Mouse (Mus musculus): ENCODE results near the gene Zcchc24. TPM values are rescaled to one million over a fixed set of nuclear protein-coding genes. Genes with fewer than 3 reads are reported as not detected.

Zcchc24 gene
- polyA plus RNA-seq, 1 experiment from 2014 or later: 14.2 TPM

DNA sequence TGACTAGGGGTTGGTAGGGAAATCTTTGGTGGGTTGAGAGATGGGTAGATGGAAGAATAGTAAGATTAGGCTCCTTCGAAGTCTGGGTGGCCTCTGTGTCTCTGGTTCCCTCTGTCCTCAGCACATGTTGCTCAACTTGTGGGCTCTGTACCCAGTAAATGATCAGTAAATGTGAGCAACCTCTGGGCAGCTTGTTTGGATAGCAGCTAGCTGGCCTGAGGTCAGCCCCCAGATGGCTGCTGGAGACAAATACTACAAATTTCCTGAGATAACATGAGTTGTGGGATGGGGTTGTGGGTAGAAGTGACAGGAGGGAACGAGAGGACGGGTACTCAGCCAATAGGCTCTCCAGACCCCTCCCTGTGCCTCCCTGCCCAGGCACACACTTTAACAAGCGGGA lies 4.2 kb upstream of the Zcchc24 start:
- no peak for ATAC-seq (ENCODE audit: low read depth)
- Histone ChIP-seq H3K36me3 (no peaks in the 10 kb centered on the region), H3K4me3 (no peak overlapping the region), H3K4me1 (replicated peaks) (peaks cover 22% of the 10 kb centered on the region), H3K27me3 (0 out of 2 replicates have a peak, but pooled peaks cover 4% of the 10 kb centered on the region), H3K9me3 (no peaks in the 10 kb centered on the region), H3K9ac (no peak overlapping the region), H3K27ac (replicated peaks) (no peak overlapping the region), H3K4me2 (no peak overlapping the region)
- WGBS: 61% methylated on average over 4 of the region's 4 CpGs

DNA sequence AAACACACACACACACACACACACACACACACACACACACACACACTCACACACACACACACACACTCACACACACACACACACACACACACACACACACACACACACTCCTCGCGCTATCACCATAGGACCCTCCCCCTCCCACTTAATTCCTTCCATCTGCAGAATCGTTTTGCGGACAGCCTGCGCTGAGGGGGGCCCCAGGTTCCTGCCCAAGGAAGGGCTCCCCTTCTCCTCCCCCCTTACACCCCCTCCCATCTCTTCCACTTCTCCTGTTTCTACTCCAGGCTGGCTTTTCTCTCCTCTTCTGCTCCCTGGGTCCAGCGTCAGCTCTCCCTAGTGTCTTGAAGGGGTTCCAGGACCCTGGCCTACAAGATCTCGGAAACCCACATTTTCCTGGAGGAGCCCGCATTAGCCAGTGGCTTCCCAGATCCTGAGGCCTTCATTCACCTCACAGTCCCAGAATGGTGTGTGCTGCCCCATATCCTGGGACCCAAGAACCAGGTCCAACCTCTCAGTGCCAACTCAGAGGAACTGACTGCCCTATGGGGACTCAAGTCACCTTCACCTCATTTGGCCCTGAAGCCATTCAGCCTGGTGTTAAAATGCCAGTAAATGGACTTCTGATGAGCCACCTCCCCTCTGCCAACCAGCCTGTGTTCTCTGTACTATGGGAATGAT lies 927 bp upstream of the Zcchc24 start:
- Histone ChIP-seq H3K9me3 (no peaks in the 10 kb centered on the region), H3K27me3 (peaks cover 11% of the 10 kb centered on the region; the same call in 1 of the 2 replicates), H3K9ac (no peak overlapping the region), H3K36me3 (no peaks in the 10 kb centered on the region), H3K4me2 (peak overlapping the region; percentile 82), H3K4me1 (replicated peaks) (peaks cover 55% of the 10 kb centered on the region), H3K27ac (replicated peaks) (no peak overlapping the region), H3K4me3 (no peak overlapping the region)
- ATAC-seq (ENCODE audit: low read depth): no peak
- 23% methylated on average over 7 of the region's 8 CpGs for WGBS

DNA sequence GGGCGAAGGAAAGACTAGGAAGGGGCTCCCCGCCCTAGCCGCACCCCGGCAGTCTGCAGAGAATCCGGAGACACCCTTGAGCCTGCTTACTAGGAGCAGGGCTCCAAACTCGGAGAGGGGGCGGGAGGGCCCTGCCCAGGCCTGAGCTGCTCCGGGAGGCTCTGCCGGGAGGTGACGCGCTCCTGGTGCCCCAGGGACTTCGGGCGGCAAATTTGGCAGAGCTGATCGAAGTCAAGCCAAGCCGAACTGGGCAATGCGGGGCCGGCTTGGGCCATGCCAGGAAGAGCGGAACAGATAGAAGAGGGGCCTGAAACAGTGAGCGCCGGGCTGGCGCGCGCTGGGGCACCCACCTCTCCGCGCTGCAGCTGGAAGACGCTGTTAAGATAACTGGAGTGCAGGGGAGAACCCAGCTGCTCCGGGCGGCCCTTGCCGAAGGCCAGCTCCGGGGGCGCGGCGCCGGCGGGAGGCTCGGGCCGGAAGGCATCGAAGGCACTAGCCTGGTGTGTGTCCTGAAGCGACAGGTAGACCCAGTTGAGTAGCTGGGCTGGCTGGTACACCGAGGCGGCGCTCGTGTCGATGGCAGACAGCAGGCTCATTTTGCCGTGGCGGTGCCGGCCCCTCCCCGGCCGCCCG lies 462 bp downstream of the Zcchc24 start:
- peak overlapping the region; percentile 73 for H3K9ac ChIP-seq
- peak overlapping the region; percentile 53 for H3K4me3 ChIP-seq
- no peaks in the 10 kb centered on the region for H3K9me3 ChIP-seq
- under 1% methylated on average over 48 of the region's 50 CpGs for WGBS
- peaks cover 11% of the 10 kb centered on the region; the same call in 1 of the 2 replicates for H3K27me3 ChIP-seq
- H3K4me2 ChIP-seq: peak overlapping the region; percentile 82
- ATAC-seq (ENCODE audit: low read depth): peak; percentile 50
- H3K4me1 ChIP-seq (replicated peaks): peaks cover 56% of the 10 kb centered on the region
- no peaks in the 10 kb centered on the region for H3K36me3 ChIP-seq
- H3K27ac ChIP-seq (replicated peaks): peak overlapping the region; percentile 63

DNA sequence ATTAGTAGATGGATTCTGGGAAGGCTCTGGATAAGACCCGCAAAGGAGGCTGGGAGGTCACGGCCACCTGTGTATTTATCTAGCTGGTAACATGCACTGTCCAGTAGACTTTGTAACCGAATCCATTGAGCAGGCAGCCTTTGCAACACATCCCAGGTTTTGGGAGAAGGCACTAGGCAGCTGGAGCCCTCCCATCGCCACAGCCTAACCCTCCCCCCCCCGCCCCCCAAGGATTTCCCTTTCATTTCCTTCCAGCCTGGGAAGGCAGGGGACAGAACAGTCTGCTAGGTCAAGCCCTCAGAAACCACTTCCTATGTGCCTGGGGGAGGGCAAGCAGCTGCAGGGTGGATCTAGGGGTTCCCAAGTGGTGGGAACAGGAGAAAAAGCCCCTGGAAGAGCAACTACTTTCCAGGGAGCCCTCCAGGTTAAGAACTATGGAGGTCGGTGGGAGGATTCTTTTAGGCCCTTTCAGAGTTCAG lies 1.1 kb downstream of the Zcchc24 start:
- H3K9me3 ChIP-seq: no peaks in the 10 kb centered on the region
- H3K27ac ChIP-seq (replicated peaks): peak overlapping the region; percentile 63
- peak overlapping the region; percentile 53 for H3K4me3 ChIP-seq
- 22% methylated on average over 6 of the region's 6 CpGs for WGBS
- peak overlapping the region; percentile 73 for H3K9ac ChIP-seq
- H3K27me3 ChIP-seq: peaks cover 11% of the 10 kb centered on the region; the same call in 1 of the 2 replicates
- H3K4me1 ChIP-seq (replicated peaks): peaks cover 56% of the 10 kb centered on the region
- no peak for ATAC-seq (ENCODE audit: low read depth)
- peak overlapping the region; percentile 82 for H3K4me2 ChIP-seq
- H3K36me3 ChIP-seq: no peaks in the 10 kb centered on the region

DNA sequence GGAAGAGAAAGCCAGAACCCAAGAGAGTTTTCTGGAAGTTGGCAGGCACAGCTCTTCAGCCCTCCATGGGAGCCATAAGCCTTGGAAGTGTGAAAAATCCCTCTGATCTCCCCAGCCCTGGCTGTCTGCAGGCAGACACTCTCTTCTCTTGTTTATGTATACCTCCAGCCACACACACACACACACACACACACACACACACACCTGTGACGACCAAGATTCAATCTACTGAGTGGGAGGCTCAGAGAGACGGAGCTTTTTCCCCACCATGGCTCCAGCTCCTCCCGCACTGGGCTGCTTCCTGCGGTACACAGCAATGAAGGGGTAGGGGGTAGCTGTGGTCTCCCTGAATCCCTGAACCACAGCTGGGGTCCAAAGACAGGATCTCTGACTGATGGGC lies 2.4 kb downstream of the Zcchc24 start:
- WGBS: 56% methylated on average over 4 of the region's 4 CpGs
- no peak for ATAC-seq (ENCODE audit: low read depth)
- peak overlapping the region; percentile 53 for H3K4me3 ChIP-seq
- H3K9ac ChIP-seq: peak overlapping the region; percentile 73
- H3K9me3 ChIP-seq: no peaks in the 10 kb centered on the region
- H3K4me2 ChIP-seq: peak overlapping the region; percentile 82
- peaks cover 56% of the 10 kb centered on the region for H3K4me1 ChIP-seq (replicated peaks)
- H3K36me3 ChIP-seq: no peaks in the 10 kb centered on the region
- peaks cover 7% of the 10 kb centered on the region; the same call in 1 of the 2 replicates for H3K27me3 ChIP-seq
- H3K27ac ChIP-seq (replicated peaks): peak overlapping the region; percentile 86

DNA sequence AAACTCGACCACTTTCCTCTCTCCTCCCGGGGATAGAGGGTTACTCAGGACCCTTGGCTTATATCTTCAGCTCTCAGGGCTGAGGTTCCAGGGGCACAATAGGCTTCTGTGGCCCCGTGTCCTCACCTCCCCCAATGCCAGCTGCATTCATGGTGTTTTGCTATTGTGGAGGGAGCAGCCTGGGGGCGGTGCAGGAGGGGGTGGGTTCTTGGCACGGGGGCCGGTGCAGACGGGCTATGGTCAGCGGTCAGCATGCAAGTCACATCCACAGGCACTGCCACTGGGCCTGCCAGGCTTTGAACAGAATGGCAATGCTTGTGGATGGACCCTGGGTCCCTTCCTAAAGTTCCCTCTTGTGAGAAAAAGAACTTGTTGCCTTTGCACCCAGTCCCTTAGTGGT lies 2.9 kb downstream of the Zcchc24 start:
- H3K4me2 ChIP-seq: peak overlapping the region; percentile 82
- H3K27ac ChIP-seq (replicated peaks): peak overlapping the region; percentile 86
- H3K9ac ChIP-seq: peak overlapping the region; percentile 73; the same call in 1 of the 2 replicates
- H3K4me1 ChIP-seq (replicated peaks): peaks cover 61% of the 10 kb centered on the region
- no peaks in the 10 kb centered on the region for H3K9me3 ChIP-seq
- H3K27me3 ChIP-seq: peaks cover 7% of the 10 kb centered on the region; the same call in 1 of the 2 replicates
- 14% methylated on average over 8 of the region's 8 CpGs for WGBS
- H3K4me3 ChIP-seq: peak overlapping the region; percentile 53
- no peaks in the 10 kb centered on the region for H3K36me3 ChIP-seq
- peak; percentile 67 for ATAC-seq (ENCODE audit: low read depth)

DNA sequence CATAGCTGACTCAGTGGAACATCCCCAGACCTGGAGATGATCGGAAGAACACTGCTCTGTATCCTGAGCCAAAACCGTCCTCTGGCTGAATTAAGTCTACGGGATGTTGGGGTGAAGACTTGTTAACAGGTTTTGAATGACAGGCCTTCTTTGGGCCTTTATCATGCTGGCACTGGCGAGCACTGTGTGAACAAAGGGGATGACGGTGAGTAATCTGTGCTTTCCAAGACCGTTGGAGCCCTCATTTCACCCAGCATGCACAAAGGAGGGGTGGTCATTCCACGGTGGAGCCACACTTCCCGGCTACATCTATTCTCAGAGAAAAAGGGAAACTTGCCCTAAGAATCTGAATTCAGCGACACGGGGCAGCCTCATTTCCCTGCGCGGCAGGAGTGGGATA lies 3.7 kb downstream of the Zcchc24 start:
- H3K4me2 ChIP-seq: peak overlapping the region; percentile 82
- H3K27ac ChIP-seq (replicated peaks): peak overlapping the region; percentile 86
- no peak for ATAC-seq (ENCODE audit: low read depth)
- H3K27me3 ChIP-seq: peaks cover 7% of the 10 kb centered on the region; the same call in 1 of the 2 replicates
- H3K9ac ChIP-seq: 0 out of 2 replicates have a peak overlapping the region, but pooled peaks have one; percentile 41
- H3K9me3 ChIP-seq: no peaks in the 10 kb centered on the region
- H3K4me1 ChIP-seq (replicated peaks): peaks cover 68% of the 10 kb centered on the region
- H3K36me3 ChIP-seq: no peaks in the 10 kb centered on the region
- H3K4me3 ChIP-seq: peak overlapping the region; percentile 53; the same call in 1 of the 2 replicates
- WGBS: 36% methylated on average over 12 of the region's 12 CpGs

DNA sequence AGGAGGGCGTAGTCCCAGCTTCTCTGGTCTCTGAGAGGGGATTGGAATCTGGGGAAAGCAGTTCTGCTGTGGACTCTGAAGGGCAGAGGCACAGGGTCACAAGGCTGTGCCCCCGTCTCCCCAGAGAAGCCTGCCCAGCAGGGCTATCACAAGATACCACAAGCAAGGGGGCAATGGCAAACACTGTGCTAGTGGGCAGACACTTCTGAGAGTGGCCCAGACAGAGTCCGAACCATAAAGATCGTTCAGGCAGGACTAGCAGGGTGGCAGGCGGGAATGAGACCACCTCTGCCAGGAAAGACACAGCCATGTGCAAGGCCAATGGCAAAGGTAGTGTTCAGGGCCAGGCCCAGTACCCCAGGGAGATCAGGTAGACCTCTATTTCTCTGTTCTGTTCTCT lies 7.7 kb downstream of the Zcchc24 start:
- H3K9ac ChIP-seq: no peak overlapping the region
- no peak overlapping the region for H3K4me2 ChIP-seq
- no peaks in the 10 kb centered on the region for H3K27me3 ChIP-seq
- H3K36me3 ChIP-seq: no peaks in the 10 kb centered on the region
- H3K9me3 ChIP-seq: no peaks in the 10 kb centered on the region
- H3K27ac ChIP-seq (replicated peaks): no peak overlapping the region
- no peak overlapping the region for H3K4me3 ChIP-seq
- 88% methylated on average over 5 of the region's 5 CpGs for WGBS
- no peak for ATAC-seq (ENCODE audit: low read depth)
- peaks cover 62% of the 10 kb centered on the region for H3K4me1 ChIP-seq (replicated peaks)

DNA sequence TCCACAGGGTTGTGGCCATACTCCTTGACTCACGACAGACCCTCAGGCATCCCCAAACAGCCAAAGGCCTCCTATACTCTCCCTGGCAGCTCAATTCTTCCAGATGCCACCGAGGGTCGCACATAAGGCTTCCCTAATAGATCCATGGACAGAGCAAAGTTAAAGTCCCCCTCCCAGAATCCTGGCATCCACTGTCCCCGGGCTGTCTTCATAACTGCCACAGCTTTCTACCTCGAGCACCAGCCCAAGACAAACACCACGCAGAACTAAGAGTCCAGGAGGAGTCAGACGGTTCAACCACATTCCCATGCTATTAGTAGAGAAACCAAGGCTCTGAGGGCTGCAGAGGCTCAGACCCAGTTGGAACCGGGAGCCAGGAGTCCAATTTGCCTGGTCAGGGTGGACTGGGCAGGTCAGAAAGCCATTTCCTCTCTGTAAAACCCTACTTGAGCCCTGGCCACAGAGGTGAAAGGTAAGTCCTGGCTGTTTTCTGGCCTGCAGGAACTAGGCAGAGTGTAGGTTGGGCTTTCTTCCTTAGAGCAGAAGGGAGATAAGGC lies 8.8 kb downstream of the Zcchc24 start:
- Histone ChIP-seq H3K4me3 (no peak overlapping the region), H3K27me3 (no peaks in the 10 kb centered on the region), H3K36me3 (no peaks in the 10 kb centered on the region), H3K4me1 (replicated peaks) (peaks cover 62% of the 10 kb centered on the region), H3K9ac (no peak overlapping the region), H3K27ac (replicated peaks) (no peak overlapping the region), H3K4me2 (no peak overlapping the region), H3K9me3 (no peaks in the 10 kb centered on the region)
- 64% methylated on average over 8 of the region's 8 CpGs for WGBS
- ATAC-seq (ENCODE audit: low read depth): no peak

DNA sequence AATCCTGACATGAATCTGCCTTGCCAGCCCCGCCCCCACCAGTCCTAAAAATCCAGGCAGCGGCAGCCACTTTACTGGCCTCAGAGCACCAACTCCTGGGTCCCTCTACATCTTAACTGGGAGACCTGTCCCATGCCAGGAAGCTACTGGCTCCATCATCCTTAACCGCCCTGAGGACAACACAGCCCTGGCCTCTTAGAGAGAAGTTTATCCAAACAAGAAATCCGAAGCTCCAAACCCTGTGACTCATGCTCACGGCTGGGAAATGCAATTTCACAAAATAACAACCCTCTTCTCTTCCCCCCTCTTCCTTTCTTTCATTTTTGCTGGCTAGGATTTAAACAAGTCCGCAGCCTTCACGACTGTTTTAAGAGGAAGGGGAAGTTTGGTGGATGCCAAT lies 9.3 kb downstream of the Zcchc24 start:
- Histone ChIP-seq H3K4me1 (replicated peaks) (peaks cover 62% of the 10 kb centered on the region), H3K9ac (no peak overlapping the region), H3K4me3 (no peak overlapping the region), H3K9me3 (no peaks in the 10 kb centered on the region), H3K4me2 (no peak overlapping the region), H3K27ac (replicated peaks) (no peak overlapping the region), H3K36me3 (no peaks in the 10 kb centered on the region), H3K27me3 (no peaks in the 10 kb centered on the region)
- WGBS: 61% methylated on average over 7 of the region's 7 CpGs
- no peak for ATAC-seq (ENCODE audit: low read depth)

DNA sequence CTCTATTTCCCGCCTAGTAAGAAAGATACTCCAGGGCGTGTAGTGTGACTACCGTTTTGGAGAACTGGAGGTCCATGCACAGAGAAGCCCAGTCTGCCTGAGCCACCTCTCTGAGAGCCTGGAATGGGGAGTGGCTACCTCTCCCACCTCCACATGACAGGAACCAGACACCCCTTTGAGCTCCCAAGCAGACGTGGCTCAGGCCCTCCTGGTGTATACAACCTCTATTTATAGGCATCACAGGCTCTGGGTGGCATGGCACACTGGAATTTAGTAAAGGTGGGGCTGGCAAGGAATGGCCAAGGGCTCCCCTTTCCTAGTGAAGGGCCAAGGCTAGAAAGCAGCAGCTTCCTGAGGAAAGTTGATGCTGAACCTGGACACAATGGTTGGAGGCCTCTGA lies 10.9 kb downstream of the Zcchc24 start:
- ATAC-seq (ENCODE audit: low read depth): no peak
- H3K9me3 ChIP-seq: no peaks in the 10 kb centered on the region
- H3K9ac ChIP-seq: no peak overlapping the region
- 84% methylated on average over 4 of the region's 4 CpGs for WGBS
- H3K4me2 ChIP-seq: no peak overlapping the region
- H3K27ac ChIP-seq (replicated peaks): no peak overlapping the region
- H3K36me3 ChIP-seq: no peaks in the 10 kb centered on the region
- no peak overlapping the region for H3K4me3 ChIP-seq
- no peaks in the 10 kb centered on the region for H3K27me3 ChIP-seq
- H3K4me1 ChIP-seq (replicated peaks): peaks cover 65% of the 10 kb centered on the region

DNA sequence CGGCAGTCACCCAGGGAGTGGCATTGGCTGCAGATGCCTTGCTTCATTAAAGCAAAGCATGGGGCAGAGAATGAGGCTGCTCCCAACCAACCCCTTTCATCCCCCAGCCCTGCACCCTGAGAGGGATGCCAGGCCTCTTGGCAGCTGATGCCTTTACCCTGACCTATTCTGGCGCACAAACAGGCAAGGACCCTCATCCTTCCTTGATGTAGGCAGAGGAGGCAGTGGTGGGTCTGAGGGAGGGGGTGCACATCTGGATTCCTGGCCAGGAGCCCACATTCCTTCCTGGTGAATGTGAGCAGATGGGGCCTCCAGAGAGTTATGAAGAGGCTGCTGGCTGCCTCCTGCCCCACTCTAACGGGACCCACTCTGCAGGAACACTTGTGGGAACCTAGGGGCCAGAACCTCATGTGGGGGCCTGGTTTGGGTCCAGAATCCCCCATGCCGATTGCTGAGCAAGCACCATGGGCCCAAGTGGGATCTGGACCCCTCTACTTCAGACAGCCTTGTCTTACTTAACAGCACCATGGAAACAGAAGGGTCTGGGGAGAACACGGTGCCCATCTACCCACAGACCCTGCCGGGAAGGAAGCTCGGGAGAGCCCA lies 12.4 kb downstream of the Zcchc24 start:
- peak; percentile 24; the same call in 1 of the 2 replicates for ATAC-seq (ENCODE audit: low read depth)
- 63% methylated on average over 7 of the region's 7 CpGs for WGBS
- no peak overlapping the region for H3K4me2 ChIP-seq
- H3K4me1 ChIP-seq (replicated peaks): peaks cover 65% of the 10 kb centered on the region
- peak overlapping the region; percentile 15 for H3K27ac ChIP-seq (replicated peaks)
- H3K9me3 ChIP-seq: no peaks in the 10 kb centered on the region
- no peak overlapping the region for H3K9ac ChIP-seq
- H3K27me3 ChIP-seq: no peaks in the 10 kb centered on the region
- peaks cover 3% of the 10 kb centered on the region; the same call in 1 of the 2 replicates for H3K36me3 ChIP-seq
- no peak overlapping the region for H3K4me3 ChIP-seq
